Mouse (Mus musculus) forebrain, embryonic 16.5 days (tissue): ENCODE data around the gene Sept3. TPM values are rescaled to one million over a fixed set of nuclear protein-coding genes. Genes with fewer than 3 reads are reported as not detected.

Source experiments
- ATAC-seq: fragments of 200-750 bp; cut with Nextera tagmentation; 2 replicates; pipeline ENCODE4 v1.8.0; 2017; ENCODE audit warnings: mild to moderate bottlenecking, moderate library complexity
- H3K27ac ChIP-seq: fragments of 300-500 bp; sonication (generic); 2 replicates; pipeline ENCODE4 v1.5.1; 2014; ENCODE audit warnings: low read length, control low read depth
- H3K27me3 ChIP-seq: fragments of 300-500 bp; sonication (generic); replicated peaks from 2 replicates; pipeline ENCODE4 v1.6.1; 2014; ENCODE audit warnings: low read length; ENCODE audit not compliant: control insufficient read depth, insufficient read depth
- H3K36me3 ChIP-seq: fragments of 300-500 bp; sonication (generic); 2 replicates; pipeline ENCODE4 v1.6.1; 2014; ENCODE audit not compliant: control insufficient read depth, insufficient read depth
- H3K4me1 ChIP-seq: fragments of 300-500 bp; sonication (generic); replicated peaks from 2 replicates; pipeline ENCODE4 v1.6.1; 2014; ENCODE audit warnings: low read length; ENCODE audit not compliant: control insufficient read depth, insufficient read depth
- H3K4me2 ChIP-seq: fragments of 300-500 bp; sonication (generic); 2 replicates; pipeline ENCODE4 v1.6.1; 2014; ENCODE audit warnings: mild to moderate bottlenecking, low read length, control low read depth
- H3K4me3 ChIP-seq: fragments of 300-500 bp; sonication (generic); replicated peaks from 2 replicates; pipeline ENCODE4 v1.5.1; 2014; ENCODE audit warnings: mild to moderate bottlenecking, low read length, control low read depth
- H3K9ac ChIP-seq: fragments of 300-500 bp; sonication (generic); replicated peaks from 2 replicates; pipeline ENCODE4 v1.6.1; 2014; ENCODE audit warnings: low read depth, low read length, control low read depth
- H3K9me3 ChIP-seq: fragments of 300-500 bp; sonication (generic); 2 replicates; pipeline ENCODE4 v1.6.1; 2016; ENCODE audit warnings: low read length; ENCODE audit not compliant: control insufficient read depth
- WGBS: fragments of 180-500 bp; shearing (Covaris S2); extraction: QIAGEN DNeasy Blood & Tissue Kit; methylation state at CpG from one replicate; pipeline ENCODE4 v1.1.7; 2014; 5-methylcytosine and 5-hydroxymethylcytosine counted together
- polyA plus RNA-seq: library from polyadenylated mRNA; unstranded; fragments of >200 nt; fragmentation: Nextera tagmentation; extraction: Ambion mirVana; gene quantifications from 2 replicates; pipeline ENCODE4 v1.2.1, GENCODE M21; 2015

The Sept3 gene
- polyA plus RNA-seq, 1 experiment from 2014 or later: 427 TPM

DNA sequence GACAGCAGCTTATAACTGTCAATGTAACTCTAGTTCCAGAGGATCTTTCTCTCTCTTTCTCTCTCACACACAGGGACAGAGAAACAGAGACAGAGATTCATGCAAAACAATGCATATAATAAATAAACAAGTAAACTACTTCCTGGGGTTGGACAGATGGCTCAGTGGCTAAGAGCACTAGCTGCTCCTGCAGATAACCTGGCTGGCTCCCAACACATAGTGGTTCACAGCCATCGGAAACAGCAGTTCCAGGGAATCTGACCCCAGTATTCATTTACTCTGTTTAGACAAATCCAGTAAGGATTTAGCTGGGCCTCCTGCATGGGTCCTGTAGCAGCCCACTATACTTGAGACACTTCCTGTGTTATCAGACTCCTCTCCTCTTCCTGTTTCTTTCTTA lies 44.9 kb downstream of the Sept3 start:
- Histone ChIP-seq H3K4me1 (no peaks in the 10 kb centered on the region), H3K9me3 (no peaks in the 10 kb centered on the region), H3K9ac (no peak overlapping the region), H3K36me3 (no peaks in the 10 kb centered on the region), H3K4me2 (no peak overlapping the region), H3K27me3 (no peaks in the 10 kb centered on the region), H3K27ac (no peak overlapping the region), H3K4me3 (no peak overlapping the region)
- ATAC-seq: no peak
- WGBS: 67% methylated on average over 1 of the region's 1 CpGs

DNA sequence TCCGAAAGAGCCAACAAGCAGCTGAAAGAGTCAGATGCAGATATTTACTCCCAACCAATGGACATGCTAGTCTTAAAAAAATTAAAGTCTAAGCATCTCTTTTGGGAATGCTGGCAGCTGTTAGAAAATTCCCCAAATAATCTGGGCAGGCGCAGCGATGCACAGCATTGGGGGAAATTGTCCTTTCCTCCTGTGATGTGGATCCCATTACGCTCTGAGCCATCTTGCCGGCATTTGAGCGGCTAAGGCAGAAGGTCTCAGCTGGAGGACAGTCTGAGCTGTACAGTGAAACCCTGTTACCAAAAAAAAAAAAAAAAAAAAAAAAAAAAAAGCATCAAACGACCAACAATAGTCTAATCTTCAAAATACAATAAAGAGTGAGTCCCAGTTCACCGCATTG lies 47.5 kb downstream of the Sept3 start:
- H3K27me3 ChIP-seq: no peaks in the 10 kb centered on the region
- no peaks in the 10 kb centered on the region for H3K4me1 ChIP-seq
- H3K4me3 ChIP-seq: no peak overlapping the region
- H3K9me3 ChIP-seq: no peaks in the 10 kb centered on the region
- WGBS: 85% methylated on average over 8 of the region's 8 CpGs
- no peak for ATAC-seq
- H3K27ac ChIP-seq: no peak overlapping the region
- no peaks in the 10 kb centered on the region for H3K36me3 ChIP-seq
- no peak overlapping the region for H3K9ac ChIP-seq
- H3K4me2 ChIP-seq: no peak overlapping the region

GRCm38 (mm10) chr15:82325382-82325781 lies 50.7 kb downstream of the Sept3 start:
- Histone ChIP-seq H3K9me3 (no peaks in the 10 kb centered on the region), H3K27me3 (no peaks in the 10 kb centered on the region), H3K36me3 (no peaks in the 10 kb centered on the region), H3K9ac (no peak overlapping the region), H3K27ac (no peak overlapping the region), H3K4me1 (no peaks in the 10 kb centered on the region), H3K4me3 (no peak overlapping the region), H3K4me2 (no peak overlapping the region)
- WGBS: 81% methylated on average over 2 of the region's 2 CpGs
- no peak for ATAC-seq

DNA sequence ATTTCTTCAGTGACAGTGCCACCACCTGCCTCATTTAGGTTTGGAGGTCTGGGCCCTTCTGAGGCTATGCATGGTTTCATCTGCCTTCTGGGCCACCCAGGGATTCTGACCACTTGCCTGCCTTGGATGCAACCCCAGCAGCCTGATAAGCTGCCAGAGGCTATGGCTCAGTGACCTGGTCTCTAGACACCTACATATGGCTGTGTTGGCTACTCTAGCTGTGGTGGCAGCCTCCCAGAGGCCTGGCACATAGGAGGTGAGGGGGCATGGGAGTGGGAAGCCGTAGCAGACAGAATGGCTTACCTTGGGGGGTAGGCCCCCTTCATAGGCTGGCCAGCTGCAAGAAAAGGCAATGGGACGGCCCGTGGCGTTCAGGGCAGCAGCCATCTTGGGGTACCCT lies 60.5 kb downstream of the Sept3 start:
- ATAC-seq: no peak
- 100% methylated on average over 4 of the region's 4 CpGs for WGBS
- Histone ChIP-seq H3K9me3 (no peaks in the 10 kb centered on the region), H3K4me1 (peaks cover 14% of the 10 kb centered on the region), H3K36me3 (peaks cover 3% of the 10 kb centered on the region; the same call in 1 of the 2 replicates), H3K4me3 (no peak overlapping the region), H3K9ac (no peak overlapping the region), H3K27me3 (peaks cover 1% of the 10 kb centered on the region), H3K27ac (no peak overlapping the region), H3K4me2 (no peak overlapping the region)

DNA sequence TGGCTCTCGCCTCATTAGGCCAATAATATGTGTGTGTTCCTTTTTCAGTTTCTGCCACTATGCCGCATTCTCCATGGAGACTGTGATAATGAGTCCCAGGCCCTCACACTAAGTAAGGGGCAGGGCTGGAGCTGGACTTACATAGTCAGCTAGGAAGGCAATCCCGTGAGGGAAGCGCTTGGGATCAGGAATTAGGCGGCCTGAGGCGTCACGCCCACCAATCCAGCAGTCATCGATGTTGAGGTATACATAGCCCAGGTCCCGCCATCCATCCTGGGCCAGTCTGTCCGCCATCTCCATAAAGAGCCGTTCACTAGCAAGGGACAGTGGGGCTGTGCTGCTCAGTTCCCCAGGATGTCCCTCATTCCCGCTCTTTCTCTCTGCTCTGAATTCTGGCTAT lies 61.9 kb downstream of the Sept3 start:
- Histone ChIP-seq H3K4me3 (no peak overlapping the region), H3K36me3 (peaks cover 3% of the 10 kb centered on the region; the same call in 1 of the 2 replicates), H3K27ac (no peak overlapping the region), H3K9ac (no peak overlapping the region), H3K4me1 (peaks cover 19% of the 10 kb centered on the region), H3K4me2 (no peak overlapping the region), H3K27me3 (peaks cover 7% of the 10 kb centered on the region), H3K9me3 (no peaks in the 10 kb centered on the region)
- 62% methylated on average over 12 of the region's 12 CpGs for WGBS
- ATAC-seq: no peak

GRCm38 (mm10) chr15:82337875-82338274 lies 63.2 kb downstream of the Sept3 start:
- Histone ChIP-seq H3K9me3 (no peaks in the 10 kb centered on the region), H3K4me1 (peaks cover 19% of the 10 kb centered on the region), H3K27ac (no peak overlapping the region), H3K4me3 (peak overlapping the region; percentile 63), H3K36me3 (peaks cover 3% of the 10 kb centered on the region; the same call in 1 of the 2 replicates), H3K9ac (peak overlapping the region; percentile 58), H3K27me3 (peaks cover 7% of the 10 kb centered on the region), H3K4me2 (peak overlapping the region; percentile 49)
- 29% methylated on average over 4 of the region's 4 CpGs for WGBS
- no peak for ATAC-seq

DNA sequence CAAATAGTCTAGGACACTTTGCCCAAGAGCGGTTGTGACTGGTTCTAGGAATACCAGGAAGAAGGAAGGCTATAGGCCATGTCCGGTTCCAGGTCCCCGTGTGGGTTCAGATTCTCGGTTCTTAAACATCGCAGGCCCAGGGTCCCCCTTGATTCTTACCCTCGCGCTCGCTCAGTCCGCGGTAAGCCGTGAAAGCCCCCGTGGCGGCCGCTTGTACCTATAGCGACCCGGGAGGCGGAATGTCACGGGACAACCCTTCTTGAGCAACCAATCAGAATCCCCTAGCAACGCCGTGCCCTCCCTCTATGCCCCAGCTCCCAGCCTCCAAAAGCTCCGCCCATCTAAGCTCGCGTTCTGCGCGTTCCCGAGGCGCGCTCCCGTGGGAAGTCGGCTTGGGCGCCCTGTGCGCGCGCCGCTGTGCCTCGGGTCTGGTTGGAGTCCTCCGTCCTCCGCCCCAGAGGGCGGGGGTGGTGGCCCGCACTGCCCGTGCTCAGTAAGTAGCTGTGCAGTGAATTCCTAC lies 64.0 kb downstream of the Sept3 start, which contains the start of the genes Naga, Pheta2 and Smdt1:
Naga (minus strand) TSS at position 333 of the 520 bp plus-strand sequence.
Pheta2 (plus strand) TSS at position 350 of the 520 bp plus-strand sequence.
Smdt1 (plus strand) TSS at position 367 of the 520 bp plus-strand sequence.
- Histone ChIP-seq H3K4me3 (peak within 1 kb of the TSS; percentile 63), H3K27me3 (peaks cover 7% of the 10 kb centered on the region), H3K27ac (peak within 1 kb of the TSS; percentile 26; the same call in 1 of the 2 replicates), H3K4me1 (peaks cover 19% of the 10 kb centered on the region), H3K4me2 (peak within 1 kb of the TSS; percentile 49), H3K9me3 (no peaks in the 10 kb centered on the region), H3K9ac (peak within 1 kb of the TSS; percentile 58), H3K36me3 (peaks cover 3% of the 10 kb centered on the region; the same call in 1 of the 2 replicates)
- ATAC-seq: peak; percentile 93
- under 1% methylated on average over 41 of the region's 41 CpGs for WGBS

DNA sequence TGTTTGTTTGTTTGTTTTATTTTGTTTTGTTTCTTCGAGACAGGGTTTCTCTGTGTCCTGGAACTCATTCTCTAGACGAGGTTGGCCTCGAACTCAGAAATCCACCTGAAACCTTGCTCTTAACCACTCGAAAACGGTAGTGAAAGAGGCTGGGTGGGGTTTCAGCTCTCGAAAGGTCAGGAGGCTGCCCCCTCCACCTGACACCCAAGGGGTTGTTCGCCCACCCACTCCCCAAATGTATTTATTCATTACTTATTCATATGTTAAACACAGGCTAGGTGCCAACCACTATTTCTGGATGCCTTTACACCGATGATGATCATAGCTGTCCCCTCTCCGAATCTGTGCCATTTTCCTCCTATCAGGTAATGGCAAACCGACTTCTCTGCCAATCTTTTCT lies 64.5 kb downstream of the Sept3 start:
- Histone ChIP-seq H3K36me3 (peaks cover 3% of the 10 kb centered on the region; the same call in 1 of the 2 replicates), H3K4me1 (peaks cover 19% of the 10 kb centered on the region), H3K4me3 (peak overlapping the region; percentile 63), H3K27me3 (peaks cover 7% of the 10 kb centered on the region), H3K4me2 (peak overlapping the region; percentile 49), H3K9me3 (no peaks in the 10 kb centered on the region), H3K27ac (no peak overlapping the region; the same call in 1 of the 2 replicates), H3K9ac (peak overlapping the region; percentile 58)
- no peak for ATAC-seq
- 53% methylated on average over 10 of the region's 10 CpGs for WGBS

DNA sequence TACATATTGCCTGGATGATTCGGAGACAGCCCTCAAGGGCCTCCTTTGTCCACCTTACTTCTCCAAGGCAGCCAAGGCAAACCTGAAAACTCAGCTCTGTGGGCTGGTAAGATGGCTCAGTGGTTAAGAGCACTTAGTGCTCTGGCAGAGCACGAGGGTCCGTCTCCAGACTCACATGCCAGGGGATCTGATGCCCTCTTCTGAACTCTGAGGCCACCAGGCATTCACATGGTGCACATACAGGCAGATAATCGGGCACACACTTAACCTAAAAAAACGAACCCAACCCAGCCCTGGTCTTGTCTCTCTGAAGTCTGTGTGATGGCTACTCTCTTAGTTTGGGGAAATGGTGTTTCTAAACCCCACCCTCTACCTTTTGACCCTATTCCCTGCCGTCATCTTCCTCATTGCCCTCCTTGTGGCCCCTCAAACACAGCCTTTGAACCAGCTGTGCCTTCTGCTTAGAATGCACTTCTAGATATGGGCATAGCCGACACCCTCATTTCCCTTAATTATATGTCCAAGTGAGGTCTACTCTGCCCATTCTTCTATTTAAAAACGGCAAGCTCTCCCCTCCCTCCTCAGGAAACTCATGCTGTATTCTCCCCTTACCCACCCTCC lies 65.1 kb downstream of the Sept3 start:
- no peak for ATAC-seq
- Histone ChIP-seq H3K36me3 (peaks cover 3% of the 10 kb centered on the region; the same call in 1 of the 2 replicates), H3K4me2 (no peak overlapping the region), H3K27me3 (peaks cover 7% of the 10 kb centered on the region), H3K9me3 (no peaks in the 10 kb centered on the region), H3K4me1 (peaks cover 19% of the 10 kb centered on the region), H3K9ac (no peak overlapping the region), H3K4me3 (no peak overlapping the region), H3K27ac (no peak overlapping the region)
- 80% methylated on average over 8 of the region's 8 CpGs for WGBS
